Mouse (Mus musculus): Measurements from ENCODE around the gene St6gal1.

Gene St6gal1

GRCm38 (mm10) chr16:23332686-23333085, 108.1 kb downstream of the St6gal1 start:
- no peak for DNase-seq (ENCODE audit: low spot score in 2 of 2)

GRCm38 (mm10) chr16:23333875-23334551, 109.5 kb downstream of the St6gal1 start:
- DNase-seq (ENCODE audit: low spot score in 2 of 2): no peak

- no peak for DNase-seq (ENCODE audit: low spot score in 2 of 2)
Observed at GRCm38 (mm10) chr16:23337317-23337716, 112.8 kb downstream of the St6gal1 start.

- no peak for DNase-seq (ENCODE audit: low spot score in 2 of 2)
Observed at GRCm38 (mm10) chr16:23341254-23341653, 116.7 kb downstream of the St6gal1 start.

- DNase-seq (ENCODE audit: low spot score in 2 of 2): no peak
Observed at GRCm38 (mm10) chr16:23350802-23351201, 126.3 kb downstream of the St6gal1 start.

- DNase-seq (ENCODE audit: low spot score in 2 of 2): no peak
Observed at GRCm38 (mm10) chr16:23361031-23361430, 136.5 kb downstream of the St6gal1 start.

GRCm38 (mm10) chr16:23361434-23361970, 137.0 kb downstream of the St6gal1 start:
- DNase-seq (ENCODE audit: low spot score in 2 of 2): no peak

GRCm38 (mm10) chr16:23364328-23364990, 139.9 kb downstream of the St6gal1 start:
- DNase-seq (ENCODE audit: low spot score in 2 of 2): no peak

- no peak for DNase-seq (ENCODE audit: low spot score in 2 of 2)
Observed at GRCm38 (mm10) chr16:23369124-23369523, 144.6 kb downstream of the St6gal1 start.

- no peak for DNase-seq (ENCODE audit: low spot score in 2 of 2)
Observed at GRCm38 (mm10) chr16:23370724-23371123, 146.2 kb downstream of the St6gal1 start.

- no peak for DNase-seq (ENCODE audit: low spot score in 2 of 2)
Observed at GRCm38 (mm10) chr16:23372340-23372739, 147.8 kb downstream of the St6gal1 start.

- no peak for DNase-seq (ENCODE audit: low spot score in 2 of 2)
Observed at GRCm38 (mm10) chr16:23374068-23374467, 149.5 kb downstream of the St6gal1 start.

GRCm38 (mm10) chr16:23374938-23375337, 150.4 kb downstream of the St6gal1 start:
- DNase-seq (ENCODE audit: low spot score in 2 of 2): no peak

GRCm38 (mm10) chr16:23376189-23376588, 151.6 kb downstream of the St6gal1 start:
- DNase-seq (ENCODE audit: low spot score in 2 of 2): no peak

GRCm38 (mm10) chr16:23379536-23380230, 155.1 kb downstream of the St6gal1 start:
- no peak for DNase-seq (ENCODE audit: low spot score in 2 of 2)

- DNase-seq (ENCODE audit: low spot score in 2 of 2): no peak
Observed at GRCm38 (mm10) chr16:23384304-23384703, 159.8 kb downstream of the St6gal1 start.

- no peak for DNase-seq (ENCODE audit: low spot score in 2 of 2)
Observed at GRCm38 (mm10) chr16:23397931-23398330, 173.4 kb downstream of the St6gal1 start.

- no peak for DNase-seq (ENCODE audit: low spot score in 2 of 2)
Observed at GRCm38 (mm10) chr16:23401463-23401862, 176.9 kb downstream of the St6gal1 start.

- no peak for DNase-seq (ENCODE audit: low spot score in 2 of 2)
Observed at GRCm38 (mm10) chr16:23401959-23402358, 177.4 kb downstream of the St6gal1 start.

GRCm38 (mm10) chr16:23403008-23403755, 178.6 kb downstream of the St6gal1 start:
- DNase-seq (ENCODE audit: low spot score in 2 of 2): peak; percentile 43 to 81
